Mouse (Mus musculus) CH12.LX (cell line): ENCODE data around the gene Txn1.

Experiments
- CHD2 ChIP-seq: IDR thresholded peaks from 2 replicates; pipeline ENCODE4 v1.6.1; 2011; ENCODE audit warnings: low read length, improper control_type of control experiment
- CTCF ChIP-seq, 2 experiments: IDR thresholded peaks in 1 of 2; conservative IDR thresholded peaks in 1 of 2; 2 replicates each; pipeline ENCODE4 v1.5.1; 2011 to 2012; ENCODE audit warnings: low read depth in 2 of 2, low read length in 2 of 2, improper control_type of control experiment in 1 of 2, inconsistent platforms in 1 of 2, mild to moderate bottlenecking in 1 of 2, moderate library complexity in 1 of 2
- ELF1 ChIP-seq: IDR thresholded peaks from 2 replicates; pipeline ENCODE4 v1.6.1; 2014; ENCODE audit warnings: low read depth, mild to moderate bottlenecking, inconsistent platforms, low read length, improper control_type of control experiment
- JUND ChIP-seq: conservative IDR thresholded peaks from 2 replicates; pipeline ENCODE4 v1.6.1; 2011; ENCODE audit warnings: low read depth, low read length, improper control_type of control experiment
- MXI1 ChIP-seq: IDR thresholded peaks from 2 replicates; pipeline ENCODE4 v1.6.1; 2011; ENCODE audit warnings: mild to moderate bottlenecking, low read depth, low read length, improper control_type of control experiment
- MYC ChIP-seq: IDR thresholded peaks from 2 replicates; pipeline ENCODE4 v1.6.1; 2011; ENCODE audit warnings: low read depth, mild to moderate bottlenecking, improper control_type of control experiment, low read length
- POLR2A ChIP-seq: IDR thresholded peaks from 2 replicates; pipeline ENCODE4 v1.6.1; 2011; ENCODE audit warnings: low read depth, mild to moderate bottlenecking, improper control_type of control experiment, low read length
- TBP ChIP-seq: conservative IDR thresholded peaks from 2 replicates; pipeline ENCODE4 v1.6.1; 2011; ENCODE audit warnings: low read depth, low read length, improper control_type of control experiment
- USF1 ChIP-seq: IDR thresholded peaks from 2 replicates; pipeline ENCODE4 v1.6.1; 2014; ENCODE audit warnings: low read depth, mild to moderate bottlenecking, inconsistent platforms, low read length, improper control_type of control experiment
- ZMIZ1 ChIP-seq: IDR thresholded peaks from 2 replicates; pipeline ENCODE4 v1.6.1; 2012; ENCODE audit warnings: low read depth, mild to moderate bottlenecking, inconsistent platforms, low read length, improper control_type of control experiment
- ZNF384 ChIP-seq: IDR thresholded peaks from 2 replicates; pipeline ENCODE4 v1.6.1; 2012; ENCODE audit warnings: low read depth, low read length, improper control_type of control experiment, inconsistent platforms

DNA sequence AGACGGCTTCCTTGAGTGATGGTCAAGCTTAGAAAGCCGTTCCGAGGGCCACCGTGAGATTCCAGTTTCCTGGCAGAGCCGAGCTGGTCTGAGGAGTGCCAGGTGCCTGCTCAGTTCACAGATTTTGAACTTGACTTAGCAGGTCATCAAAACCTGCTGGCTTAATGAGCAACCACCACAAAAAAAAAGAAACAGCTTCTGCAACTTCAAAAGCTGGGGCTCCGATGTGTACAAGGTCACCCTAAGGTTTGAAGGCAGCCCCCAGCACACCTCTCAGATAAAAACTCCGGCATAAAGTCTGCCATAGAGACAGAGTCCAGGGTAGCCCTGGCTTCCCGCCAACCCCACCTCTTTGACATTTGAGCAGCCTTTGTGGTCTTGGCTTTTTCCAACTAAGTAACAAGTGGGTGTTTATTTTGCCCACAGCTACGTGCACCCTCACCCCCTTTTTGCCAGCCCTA lies 40.0 kb downstream of the Txn1 start, which contains the start of gene D630039A03Rik:
- no peak for TF ChIP-seq CTCF (conservative IDR thresholded peaks at IDR 0.05 in 1 of 2, IDR thresholded peaks at IDR 0.05 in 1 of 2; ENCODE audit: low read depth in 2 of 2, low read length in 2 of 2)
- no peak for TF ChIP-seq MXI1
- no peak for TF ChIP-seq POLR2A
- TF ChIP-seq CHD2 = no peak
- no peak for TF ChIP-seq ZMIZ1
- TF ChIP-seq TBP = no peak
- no peak for TF ChIP-seq JUND
- no peak for TF ChIP-seq USF1
- no peak for TF ChIP-seq ELF1
- no peak for TF ChIP-seq MYC
- no peak for TF ChIP-seq ZNF384
